ENCODE assay signal across 12 mouse cellular contexts in genomic region chr2:120128011-120128410, GRCm38 (mm10). TPM values are rescaled to one million over a fixed set of nuclear protein-coding genes. Genes with fewer than 3 reads are reported as not detected.
DNase-seq lines count a peak whose midpoint lies in the region; ATAC-seq lines count a peak whose summit lies in the region.
"Had no signal": no experiment of that assay in that cellular context is flagged by ENCODE, and none has a peak within 500 bp of the region (broad histone marks: within the 10 kb centered on the region; RNA-seq: fewer than 3 reads in every experiment).

No protein-coding gene starts in this region.

- ATAC-seq in embryonic facial prominence, embryonic 12.5 days (ENCODE audit: insufficient number of reproducible peaks, insufficient read depth, low FRiP score, low TSS enrichment): no peak
- ATAC-seq in kidney, embryonic 15.5 days (replicated peaks; ENCODE audit: low FRiP score): no peak
- no peak for ATAC-seq in embryonic facial prominence, embryonic 15.5 days (ENCODE audit: insufficient number of reproducible peaks, low FRiP score, low TSS enrichment, low read depth)
- ATAC-seq in liver, embryonic 13.5 days (ENCODE audit: low read depth): no peak
- no peak for ATAC-seq in activated CD4-positive, CD25-positive, alpha-beta regulatory T cell, adult 4 months

- DNase-seq in embryonic facial prominence, embryonic 10.5 days (ENCODE audit: low spot score): no peak
- no peak for DNase-seq in kidney, adult 11 months
- no peak for DNase-seq in liver, embryonic 13.5 days
- no peak for DNase-seq in urinary bladder, adult 2 months (ENCODE audit: low spot score)
- DNase-seq: cerebellum, postnatal 36 days; midbrain, embryonic 14.5 days; right cerebral cortex, postnatal 4 days had no signal

- H3K4me3 ChIP-seq in embryonic facial prominence, embryonic 12.5 days: no peak overlapping the region
- H3K4me3 ChIP-seq in embryonic facial prominence, embryonic 10.5 days: no peak overlapping the region
- H3K4me3 ChIP-seq in kidney, embryonic 15.5 days (replicated peaks): no peak overlapping the region
- no peak overlapping the region for H3K4me3 ChIP-seq in embryonic facial prominence, embryonic 15.5 days (replicated peaks)
- H3K4me3 ChIP-seq in liver, embryonic 13.5 days (replicated peaks): no peak overlapping the region

- H3K9me3 ChIP-seq in embryonic facial prominence, embryonic 12.5 days: no peaks in the 10 kb centered on the region
- no peaks in the 10 kb centered on the region for H3K9me3 ChIP-seq in embryonic facial prominence, embryonic 10.5 days
- H3K9me3 ChIP-seq in kidney, embryonic 15.5 days (replicated peaks): no peaks in the 10 kb centered on the region
- no peaks in the 10 kb centered on the region for H3K9me3 ChIP-seq in embryonic facial prominence, embryonic 15.5 days (replicated peaks)
- no peaks in the 10 kb centered on the region for H3K9me3 ChIP-seq in liver, embryonic 13.5 days (replicated peaks)

- H3K4me2 ChIP-seq in embryonic facial prominence, embryonic 12.5 days (replicated peaks): no peak overlapping the region
- no peak overlapping the region for H3K4me2 ChIP-seq in kidney, embryonic 15.5 days
- no peak overlapping the region for H3K4me2 ChIP-seq in embryonic facial prominence, embryonic 15.5 days (replicated peaks)
- no peak overlapping the region for H3K4me2 ChIP-seq in liver, embryonic 13.5 days

- 0 out of 2 replicates have a peak, but pooled peaks cover 2% of the 10 kb centered on the region for H3K27me3 ChIP-seq in embryonic facial prominence, embryonic 12.5 days
- no peaks in the 10 kb centered on the region for H3K27me3 ChIP-seq in embryonic facial prominence, embryonic 10.5 days (replicated peaks; ENCODE audit: low read depth, poor library complexity, severe bottlenecking)
- H3K27me3 ChIP-seq in kidney, embryonic 15.5 days: no peaks in the 10 kb centered on the region
- H3K27me3 ChIP-seq in embryonic facial prominence, embryonic 15.5 days: no peaks in the 10 kb centered on the region
- no peaks in the 10 kb centered on the region for H3K27me3 ChIP-seq in liver, embryonic 13.5 days

- peak overlapping the region; percentile 43 for H3K27ac ChIP-seq in embryonic facial prominence, embryonic 12.5 days
- H3K27ac ChIP-seq in embryonic facial prominence, embryonic 10.5 days (replicated peaks): no peak overlapping the region
- peak overlapping the region; percentile 82 for H3K27ac ChIP-seq in kidney, embryonic 15.5 days
- peak overlapping the region; percentile 68 for H3K27ac ChIP-seq in embryonic facial prominence, embryonic 15.5 days (replicated peaks)
- H3K27ac ChIP-seq in liver, embryonic 13.5 days: peak overlapping the region; percentile 43; the same call in 1 of the 2 replicates
- H3K27ac ChIP-seq: liver, embryonic 14.5 days had no signal

- peaks cover 14% of the 10 kb centered on the region for H3K4me1 ChIP-seq in embryonic facial prominence, embryonic 12.5 days
- peaks cover 16% of the 10 kb centered on the region for H3K4me1 ChIP-seq in embryonic facial prominence, embryonic 10.5 days
- H3K4me1 ChIP-seq in kidney, embryonic 15.5 days: peaks cover 54% of the 10 kb centered on the region
- peaks cover 17% of the 10 kb centered on the region; the same call in 1 of the 2 replicates for H3K4me1 ChIP-seq in embryonic facial prominence, embryonic 15.5 days
- peaks cover 24% of the 10 kb centered on the region for H3K4me1 ChIP-seq in liver, embryonic 13.5 days (replicated peaks)

- H3K9ac ChIP-seq in embryonic facial prominence, embryonic 12.5 days: no peak overlapping the region
- H3K9ac ChIP-seq in kidney, embryonic 15.5 days: no peak overlapping the region
- no peak overlapping the region for H3K9ac ChIP-seq in embryonic facial prominence, embryonic 15.5 days
- H3K9ac ChIP-seq in liver, embryonic 13.5 days: no peak overlapping the region
- H3K9ac ChIP-seq: liver, embryonic 14.5 days had no signal

- no peaks in the 10 kb centered on the region for H3K36me3 ChIP-seq in embryonic facial prominence, embryonic 12.5 days
- no peaks in the 10 kb centered on the region for H3K36me3 ChIP-seq in embryonic facial prominence, embryonic 10.5 days (replicated peaks)
- no peaks in the 10 kb centered on the region for H3K36me3 ChIP-seq in kidney, embryonic 15.5 days
- H3K36me3 ChIP-seq in embryonic facial prominence, embryonic 15.5 days: no peaks in the 10 kb centered on the region
- peaks cover 10% of the 10 kb centered on the region; the same call in 1 of the 2 replicates for H3K36me3 ChIP-seq in liver, embryonic 13.5 days

RNA-seq across cellular contexts. Expression of gene Ehd4, which starts 26.4 kb away (rescaled TPM):
- polyA plus RNA-seq in embryonic facial prominence, embryonic 12.5 days (2016; fragmentation: Nextera tagmentation; extraction: Ambion mirVana): 22.8 and 25.7 TPM in 2 replicates
- polyA plus RNA-seq in embryonic facial prominence, embryonic 10.5 days (2016; fragmentation: Nextera tagmentation; extraction: Ambion mirVana): 25.9 and 26.3 TPM in 2 replicates
- polyA plus RNA-seq in kidney, embryonic 15.5 days (2015; fragmentation: Nextera tagmentation; extraction: Ambion mirVana): 57.3 and 66.6 TPM in 2 replicates
- polyA plus RNA-seq in embryonic facial prominence, embryonic 15.5 days (2015; fragmentation: Nextera tagmentation; extraction: Ambion mirVana): 59.7 and 67.5 TPM in 2 replicates
- 27.2 and 30.8 TPM in 2 replicates for polyA plus RNA-seq in liver, embryonic 13.5 days (2015; fragmentation: Nextera tagmentation; extraction: Ambion mirVana)
- 142 and 166 TPM in 2 replicates for polyA plus RNA-seq in urinary bladder, adult 2 months (2012; rRNA removed)
- 1 to 10 TPM; 7.2 to 9.1 TPM for polyA plus RNA-seq in activated CD4-positive, CD25-positive, alpha-beta regulatory T cell, adult 4 months (2017; shearing (Covaris generic))
